Mouse (Mus musculus): ENCODE data around the gene Cyp46a1.

DNA sequence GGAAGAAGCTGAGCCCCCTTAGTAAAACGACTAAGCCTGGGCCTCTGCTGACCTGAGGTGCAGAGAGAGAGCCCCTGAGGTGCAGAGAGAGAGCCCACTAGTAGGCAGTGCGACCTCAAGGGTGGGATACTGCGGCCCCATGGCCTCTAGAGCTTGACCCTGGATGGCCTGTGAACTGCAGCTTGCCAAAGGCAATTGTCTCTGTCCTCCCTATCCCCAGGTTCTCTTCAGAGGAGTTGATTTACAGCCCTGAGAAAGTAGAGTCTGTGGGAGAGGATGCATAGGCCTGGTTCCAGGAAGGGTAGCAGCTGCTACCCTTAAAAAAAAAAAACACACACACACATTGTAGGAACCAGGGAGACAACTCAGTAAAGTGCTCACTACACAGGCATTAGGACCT lies 55.5 kb downstream of the Cyp46a1 start:
- no peak for TF ChIP-seq MAX (IDR thresholded peaks at IDR 0.05; ENCODE audit: low read length)
- no peak for TF ChIP-seq ZKSCAN1 (IDR thresholded peaks at IDR 0.05; ENCODE audit: low read depth, low read length)
- TF ChIP-seq POLR2A (IDR thresholded peaks at IDR 0.05; ENCODE audit: control insufficient read depth in 1 of 2, insufficient read depth in 1 of 2, low read depth in 1 of 2, low read length in 2 of 2, poor library complexity in 1 of 2): no peak
- no peak for TF ChIP-seq CTCF (IDR thresholded peaks at IDR 0.05 in 2 of 3, conservative IDR thresholded peaks at IDR 0.05 in 1 of 3; ENCODE audit: control insufficient read depth in 1 of 3, insufficient read depth in 1 of 3, low read depth in 2 of 3, low read length in 3 of 3, poor library complexity in 1 of 3, severe bottlenecking in 1 of 3)
- TF ChIP-seq E2F4 (IDR thresholded peaks at IDR 0.05; ENCODE audit: borderline replicate concordance, low read depth, low read length): no peak
- no peak for TF ChIP-seq MYB (IDR thresholded peaks at IDR 0.05; ENCODE audit: low read depth, low read length)
- no peak for TF ChIP-seq CHD1 (IDR thresholded peaks at IDR 0.05; ENCODE audit: low read depth, low read length)
- TF ChIP-seq USF1 (IDR thresholded peaks at IDR 0.05; ENCODE audit: low read depth, low read length): no peak
- no peak for TF ChIP-seq MAFK (IDR thresholded peaks at IDR 0.05; ENCODE audit: borderline replicate concordance, low read depth, low read length)
- no peak for TF ChIP-seq GABPA (IDR thresholded peaks at IDR 0.05; ENCODE audit: low read depth, low read length)
- no peak for TF ChIP-seq TAL1 (IDR thresholded peaks at IDR 0.05; ENCODE audit: low read length)
- no peak for TF ChIP-seq EP300 (IDR thresholded peaks at IDR 0.05; ENCODE audit: low read depth in 1 of 2, low read length in 2 of 2)
- TF ChIP-seq UBTF (IDR thresholded peaks at IDR 0.05; ENCODE audit: borderline replicate concordance, insufficient read depth, low read depth, low read length): no peak
- TF ChIP-seq ETS1 (IDR thresholded peaks at IDR 0.05; ENCODE audit: low read depth, low read length): no peak

Measured in MEL (cell line).